Mouse (Mus musculus): ENCODE measurements around the gene Ddx39b. TPM values are rescaled to one million over a fixed set of nuclear protein-coding genes. Genes with fewer than 3 reads are reported as not detected.

The Ddx39b gene
- polyA plus RNA-seq, 1 experiment, result 245 TPM

DNA sequence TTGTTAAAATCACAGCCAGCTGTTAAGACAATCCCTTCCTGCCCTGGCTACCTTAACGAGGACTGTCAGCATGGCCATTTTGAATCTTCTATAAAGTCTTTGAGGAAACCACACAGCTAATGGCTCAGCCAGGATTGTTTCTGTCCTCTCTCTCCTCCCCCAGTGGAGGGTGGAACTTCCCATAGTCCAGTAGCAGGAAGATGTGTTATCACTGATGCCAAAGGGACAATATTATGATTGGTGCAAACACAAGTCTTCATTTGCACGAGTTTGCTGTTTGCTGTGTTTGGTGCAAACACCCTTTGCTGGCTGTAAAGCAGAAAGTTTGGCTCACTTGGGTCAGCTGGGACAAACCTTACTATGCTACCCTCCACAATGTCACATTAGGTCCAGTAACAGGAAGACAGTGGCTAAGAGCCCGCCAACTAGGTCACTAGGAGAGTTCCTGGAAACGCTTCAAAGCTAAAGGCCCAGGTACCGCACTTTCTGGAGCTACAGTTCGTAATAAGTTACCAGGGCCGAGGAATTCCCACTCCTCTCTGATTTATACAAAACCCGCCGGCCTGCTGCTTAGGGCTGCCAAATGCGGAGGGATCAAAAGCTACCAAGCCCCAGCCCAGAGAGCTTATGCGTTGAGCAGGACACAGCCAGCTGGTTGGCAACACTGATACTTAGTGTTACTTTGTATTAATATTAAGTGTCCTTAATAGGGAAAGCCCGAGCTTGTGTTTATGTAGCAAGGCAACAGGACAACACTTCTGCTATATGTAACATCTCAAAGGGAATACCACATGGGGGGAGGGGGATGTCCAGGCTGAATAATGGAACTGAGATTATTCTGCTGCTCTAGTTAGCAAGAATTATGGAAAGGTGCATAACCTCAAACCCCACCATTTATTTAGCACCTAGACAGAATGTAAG, 902 bp upstream of the Ddx39b start:
- Histone ChIP-seq H3K9ac (ENCODE audit: low read depth, poor library complexity, severe bottlenecking) (peak overlapping the region; percentile 95), H3K9me3 (replicated peaks; ENCODE audit: control insufficient read depth, insufficient read depth, low read length, poor library complexity, severe bottlenecking) (no peaks in the 10 kb centered on the region), H3K36me3 (ENCODE audit: control insufficient read depth, insufficient read depth, low read length, poor library complexity, severe bottlenecking) (peaks cover 28% of the 10 kb centered on the region), H3K27ac (ENCODE audit: insufficient read depth, low read length) (peak overlapping the region; percentile 17; the same call in 1 of the 2 replicates), H3K4me3 (ENCODE audit: low read depth, low read length) (peak overlapping the region; percentile 56), H3K4me1 (ENCODE audit: control insufficient read depth, insufficient read depth, low read length) (no peaks in the 10 kb centered on the region), H3K27me3 (ENCODE audit: control insufficient read depth, insufficient read depth, low read length, poor library complexity, severe bottlenecking) (no peaks in the 10 kb centered on the region)
- TF ChIP-seq POLR2A (IDR thresholded peaks at IDR 0.05; ENCODE audit: insufficient read depth, low read length), result no peak
- TF ChIP-seq EP300 (IDR thresholded peaks at IDR 0.05; ENCODE audit: insufficient read depth, low read depth, low read length), result no peak
- no peak for TF ChIP-seq CTCF (IDR thresholded peaks at IDR 0.05; ENCODE audit: low read depth, low read length)

DNA sequence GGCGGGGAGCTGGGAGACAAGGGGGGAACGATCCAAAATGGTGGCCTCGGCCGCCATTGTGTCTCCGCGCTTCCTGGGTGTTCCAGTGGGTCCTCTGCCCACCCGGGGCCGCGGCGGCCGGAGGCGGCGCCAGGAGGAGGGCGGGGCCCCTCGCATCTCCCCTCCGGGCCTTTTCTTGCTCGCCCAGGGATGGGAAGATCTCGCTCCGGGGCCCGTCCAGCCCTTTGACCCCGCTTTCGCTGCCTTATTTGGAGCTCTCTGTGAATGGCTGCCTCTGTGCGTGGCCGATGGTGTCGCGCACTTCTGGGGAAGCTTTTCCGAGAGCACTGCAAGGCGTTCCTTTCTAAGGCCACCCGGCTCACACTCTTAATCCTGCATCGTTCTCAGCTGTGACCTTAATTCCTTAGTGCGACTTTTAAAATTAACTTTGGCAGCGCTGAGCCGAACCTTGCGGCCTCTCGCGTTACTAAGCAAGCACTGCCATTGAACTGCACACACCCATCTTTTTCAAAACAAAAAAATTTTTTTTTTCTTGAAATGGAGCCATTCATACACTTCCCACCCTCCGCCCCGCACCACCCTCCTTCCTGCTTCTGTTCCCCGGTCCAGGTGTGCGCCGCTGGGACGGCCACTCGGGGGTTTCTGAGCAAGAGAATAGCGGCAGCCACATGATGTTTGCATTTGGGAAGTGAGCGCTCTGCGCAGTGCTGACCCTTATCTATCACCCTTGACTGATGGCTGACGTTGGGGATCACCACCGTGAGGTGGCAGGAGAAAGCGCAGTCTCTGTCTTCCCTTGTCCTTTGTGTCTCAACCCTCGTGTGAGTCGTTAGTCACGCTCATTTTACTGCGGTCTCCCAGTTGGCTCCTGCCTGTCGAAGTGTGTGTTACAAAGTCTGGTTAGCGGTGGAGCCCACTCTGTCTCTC, 732 bp downstream of the Ddx39b start:
- Histone ChIP-seq H3K27me3 (ENCODE audit: control insufficient read depth, insufficient read depth, low read length, poor library complexity, severe bottlenecking) (no peaks in the 10 kb centered on the region), H3K27ac (ENCODE audit: insufficient read depth, low read length) (peak overlapping the region; percentile 48), H3K36me3 (ENCODE audit: control insufficient read depth, insufficient read depth, low read length, poor library complexity, severe bottlenecking) (peaks cover 44% of the 10 kb centered on the region), H3K9me3 (replicated peaks; ENCODE audit: control insufficient read depth, insufficient read depth, low read length, poor library complexity, severe bottlenecking) (no peaks in the 10 kb centered on the region), H3K4me3 (ENCODE audit: low read depth, low read length) (peak overlapping the region; percentile 99), H3K4me1 (ENCODE audit: control insufficient read depth, insufficient read depth, low read length) (peaks cover 2% of the 10 kb centered on the region), H3K9ac (ENCODE audit: low read depth, poor library complexity, severe bottlenecking) (peak overlapping the region; percentile 95)
- no peak for TF ChIP-seq CTCF (IDR thresholded peaks at IDR 0.05; ENCODE audit: low read depth, low read length)
- TF ChIP-seq EP300 (IDR thresholded peaks at IDR 0.05; ENCODE audit: insufficient read depth, low read depth, low read length), result no peak
- no peak for TF ChIP-seq POLR2A (IDR thresholded peaks at IDR 0.05; ENCODE audit: insufficient read depth, low read length)

DNA sequence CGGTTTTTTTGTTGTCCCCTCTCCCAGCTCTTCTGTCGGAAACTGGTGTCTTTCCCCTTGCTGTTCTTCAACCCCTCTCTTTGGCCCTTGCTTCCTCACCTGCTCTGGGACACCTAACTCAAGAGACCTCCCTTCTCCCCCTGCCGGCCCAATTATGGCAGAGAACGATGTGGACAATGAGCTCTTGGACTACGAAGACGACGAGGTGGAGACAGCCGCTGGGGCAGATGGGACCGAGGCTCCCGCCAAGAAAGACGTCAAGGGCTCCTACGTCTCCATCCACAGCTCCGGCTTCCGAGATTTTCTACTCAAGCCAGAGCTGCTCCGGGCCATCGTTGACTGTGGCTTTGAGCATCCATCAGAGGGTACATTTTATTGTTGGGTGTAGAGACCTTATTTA, 1.5 kb downstream of the Ddx39b start:
- peak overlapping the region; percentile 95 for H3K9ac ChIP-seq (ENCODE audit: low read depth, poor library complexity, severe bottlenecking)
- H3K4me3 ChIP-seq (ENCODE audit: low read depth, low read length), result peak overlapping the region; percentile 99
- H3K36me3 ChIP-seq (ENCODE audit: control insufficient read depth, insufficient read depth, low read length, poor library complexity, severe bottlenecking), result peaks cover 52% of the 10 kb centered on the region
- 0 out of 2 replicates have a peak overlapping the region, but pooled peaks have one; percentile 9 for H3K27ac ChIP-seq (ENCODE audit: insufficient read depth, low read length)
- no peak for TF ChIP-seq POLR2A (IDR thresholded peaks at IDR 0.05; ENCODE audit: insufficient read depth, low read length)
- no peak for TF ChIP-seq CTCF (IDR thresholded peaks at IDR 0.05; ENCODE audit: low read depth, low read length)
- no peak for TF ChIP-seq EP300 (IDR thresholded peaks at IDR 0.05; ENCODE audit: insufficient read depth, low read depth, low read length)
- H3K9me3 ChIP-seq (replicated peaks; ENCODE audit: control insufficient read depth, insufficient read depth, low read length, poor library complexity, severe bottlenecking), result no peaks in the 10 kb centered on the region
- peaks cover 2% of the 10 kb centered on the region for H3K4me1 ChIP-seq (ENCODE audit: control insufficient read depth, insufficient read depth, low read length)
- H3K27me3 ChIP-seq (ENCODE audit: control insufficient read depth, insufficient read depth, low read length, poor library complexity, severe bottlenecking), result no peaks in the 10 kb centered on the region

DNA sequence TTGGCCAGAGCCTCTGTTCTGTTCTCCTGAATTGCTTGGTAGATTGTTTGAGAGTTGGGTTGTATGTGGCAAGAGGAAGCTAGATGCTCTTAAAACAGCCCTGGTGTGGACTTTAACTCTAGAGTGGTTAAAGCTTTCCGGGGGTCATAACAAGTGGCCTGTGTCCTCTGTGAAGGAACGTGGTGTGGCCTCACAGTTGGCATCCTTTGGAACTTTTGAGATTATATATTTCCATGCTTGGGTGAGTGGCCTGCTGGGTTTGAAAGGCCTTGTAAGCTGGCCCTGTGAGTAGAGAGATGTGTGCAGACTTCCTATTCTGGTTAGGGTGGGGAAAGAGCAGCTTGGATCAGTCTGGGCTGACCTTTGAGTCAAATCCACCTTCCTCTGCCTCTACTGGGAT, 3.5 kb downstream of the Ddx39b start:
- Histone ChIP-seq H3K4me1 (ENCODE audit: control insufficient read depth, insufficient read depth, low read length) (peaks cover 2% of the 10 kb centered on the region), H3K36me3 (ENCODE audit: control insufficient read depth, insufficient read depth, low read length, poor library complexity, severe bottlenecking) (peaks cover 71% of the 10 kb centered on the region), H3K4me3 (ENCODE audit: low read depth, low read length) (no peak overlapping the region), H3K27me3 (ENCODE audit: control insufficient read depth, insufficient read depth, low read length, poor library complexity, severe bottlenecking) (no peaks in the 10 kb centered on the region), H3K27ac (ENCODE audit: insufficient read depth, low read length) (no peak overlapping the region), H3K9me3 (replicated peaks; ENCODE audit: control insufficient read depth, insufficient read depth, low read length, poor library complexity, severe bottlenecking) (no peaks in the 10 kb centered on the region), H3K9ac (ENCODE audit: low read depth, poor library complexity, severe bottlenecking) (no peak overlapping the region)
- no peak for TF ChIP-seq CTCF (IDR thresholded peaks at IDR 0.05; ENCODE audit: low read depth, low read length)
- TF ChIP-seq POLR2A (IDR thresholded peaks at IDR 0.05; ENCODE audit: insufficient read depth, low read length), result no peak
- no peak for TF ChIP-seq EP300 (IDR thresholded peaks at IDR 0.05; ENCODE audit: insufficient read depth, low read depth, low read length)

DNA sequence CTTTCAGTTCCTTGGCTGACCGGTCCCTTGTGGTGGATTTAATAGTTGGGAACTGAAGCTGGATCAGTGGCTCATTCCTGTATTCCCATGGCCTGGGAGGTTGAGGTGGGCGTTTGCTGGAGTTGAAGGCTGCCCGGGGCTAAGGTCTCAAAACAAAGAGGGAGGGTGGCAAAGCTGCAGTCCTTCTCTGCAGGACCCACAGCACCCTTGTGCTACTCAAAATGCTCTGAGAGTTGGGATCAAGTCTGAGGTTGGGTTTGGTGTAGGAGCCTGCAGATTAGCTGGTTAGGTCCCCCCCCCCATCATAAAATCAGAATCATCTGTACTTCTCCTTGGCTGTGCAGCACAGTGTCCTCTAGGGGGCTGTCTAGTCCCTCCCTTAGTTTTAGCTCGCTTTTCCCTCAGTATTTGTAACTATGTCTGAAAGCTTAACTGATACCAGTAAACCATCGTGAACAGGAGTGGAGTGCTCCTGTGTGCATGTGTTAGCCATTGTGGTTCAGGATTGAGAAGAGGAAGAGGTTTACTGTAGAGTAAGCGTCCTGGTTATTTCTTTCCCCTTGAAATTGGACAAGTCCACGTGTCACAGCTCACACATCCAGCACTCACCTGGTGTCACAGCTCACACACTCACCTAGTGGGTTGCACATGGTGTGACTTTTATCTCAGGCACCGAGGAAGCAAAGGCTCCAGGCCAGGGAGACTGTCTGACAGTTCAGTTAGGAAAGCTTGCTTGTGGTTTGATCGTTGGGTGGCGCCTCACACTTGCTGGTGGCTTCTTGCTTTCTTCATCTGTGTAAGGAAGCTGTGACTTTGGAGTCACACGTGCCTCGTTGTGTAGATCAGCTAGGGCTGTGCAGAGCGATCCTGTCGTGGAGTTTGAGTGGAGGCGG, 4.4 kb downstream of the Ddx39b start:
- TF ChIP-seq POLR2A (IDR thresholded peaks at IDR 0.05; ENCODE audit: insufficient read depth, low read length) (no peak), CTCF (IDR thresholded peaks at IDR 0.05; ENCODE audit: low read depth, low read length) (no peak), EP300 (IDR thresholded peaks at IDR 0.05; ENCODE audit: insufficient read depth, low read depth, low read length) (no peak)
- Histone ChIP-seq H3K36me3 (ENCODE audit: control insufficient read depth, insufficient read depth, low read length, poor library complexity, severe bottlenecking) (peaks cover 79% of the 10 kb centered on the region), H3K9me3 (replicated peaks; ENCODE audit: control insufficient read depth, insufficient read depth, low read length, poor library complexity, severe bottlenecking) (no peaks in the 10 kb centered on the region), H3K4me1 (ENCODE audit: control insufficient read depth, insufficient read depth, low read length) (peaks cover 2% of the 10 kb centered on the region), H3K4me3 (ENCODE audit: low read depth, low read length) (no peak overlapping the region), H3K27me3 (ENCODE audit: control insufficient read depth, insufficient read depth, low read length, poor library complexity, severe bottlenecking) (no peaks in the 10 kb centered on the region), H3K27ac (ENCODE audit: insufficient read depth, low read length) (no peak overlapping the region), H3K9ac (ENCODE audit: low read depth, poor library complexity, severe bottlenecking) (no peak overlapping the region)
